Mouse (Mus musculus) neutrophil, adult 83 days (primary cell): Measurements from ENCODE around the gene Scube3. TPM values are rescaled to one million over a fixed set of nuclear protein-coding genes. Genes with fewer than 3 reads are reported as not detected.

Source experiments
- total RNA-seq, 2 experiments: library from RNA; stranded (reverse); gene quantifications; one replicate each; pipeline ENCODE4 v1.2.4; 2023

Gene Scube3
- not detected for total RNA-seq

DNA sequence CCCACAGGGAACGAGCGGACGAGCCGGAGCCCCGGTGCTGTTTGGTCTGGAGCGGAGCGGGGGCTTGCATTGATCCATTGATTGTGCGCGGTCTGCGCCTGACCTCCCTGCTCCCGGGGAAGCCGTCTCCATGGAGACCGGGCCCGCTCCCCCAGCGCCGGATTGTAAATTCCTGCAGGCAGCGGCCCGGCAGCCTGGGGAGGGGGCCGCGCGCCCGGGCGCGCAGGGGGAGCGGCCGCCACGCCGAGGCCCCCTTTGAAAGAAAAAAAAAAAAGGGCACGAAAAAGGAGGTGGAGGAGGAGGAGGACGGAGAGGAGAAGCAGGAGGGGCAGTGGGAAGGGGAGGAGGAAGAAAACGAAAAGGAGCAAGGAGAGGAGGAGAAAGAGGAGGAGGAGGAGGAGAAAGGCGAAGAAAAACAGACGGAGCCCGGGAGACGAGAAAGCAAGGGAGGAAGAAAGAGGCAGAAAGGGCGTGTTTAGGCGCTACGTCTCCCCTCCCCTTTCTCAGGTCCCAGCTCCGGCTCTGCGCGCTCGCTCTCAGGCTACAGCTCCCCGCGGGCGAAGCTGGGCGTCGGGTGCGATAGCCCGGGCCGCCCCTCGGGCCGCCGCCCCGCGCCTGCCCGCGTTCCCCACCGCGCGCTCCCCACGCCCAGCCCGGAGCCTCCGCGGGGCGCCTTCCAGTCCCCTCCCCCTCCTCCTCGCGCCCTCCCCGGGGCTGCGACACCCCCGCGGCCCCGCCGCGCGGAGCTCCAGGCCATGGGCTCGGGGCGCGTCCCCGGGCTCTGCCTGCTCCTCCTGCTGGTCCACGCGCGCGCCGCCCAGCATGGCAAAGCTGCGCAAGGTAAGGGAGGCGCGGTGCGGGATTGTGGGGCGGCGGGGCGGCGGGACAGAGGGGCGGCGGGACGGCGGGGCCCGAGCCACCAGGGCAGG, at the start of gene Scube3:
TSS of gene Scube3 (plus strand) at position 371 of the 929 bp plus-strand sequence.

DNA sequence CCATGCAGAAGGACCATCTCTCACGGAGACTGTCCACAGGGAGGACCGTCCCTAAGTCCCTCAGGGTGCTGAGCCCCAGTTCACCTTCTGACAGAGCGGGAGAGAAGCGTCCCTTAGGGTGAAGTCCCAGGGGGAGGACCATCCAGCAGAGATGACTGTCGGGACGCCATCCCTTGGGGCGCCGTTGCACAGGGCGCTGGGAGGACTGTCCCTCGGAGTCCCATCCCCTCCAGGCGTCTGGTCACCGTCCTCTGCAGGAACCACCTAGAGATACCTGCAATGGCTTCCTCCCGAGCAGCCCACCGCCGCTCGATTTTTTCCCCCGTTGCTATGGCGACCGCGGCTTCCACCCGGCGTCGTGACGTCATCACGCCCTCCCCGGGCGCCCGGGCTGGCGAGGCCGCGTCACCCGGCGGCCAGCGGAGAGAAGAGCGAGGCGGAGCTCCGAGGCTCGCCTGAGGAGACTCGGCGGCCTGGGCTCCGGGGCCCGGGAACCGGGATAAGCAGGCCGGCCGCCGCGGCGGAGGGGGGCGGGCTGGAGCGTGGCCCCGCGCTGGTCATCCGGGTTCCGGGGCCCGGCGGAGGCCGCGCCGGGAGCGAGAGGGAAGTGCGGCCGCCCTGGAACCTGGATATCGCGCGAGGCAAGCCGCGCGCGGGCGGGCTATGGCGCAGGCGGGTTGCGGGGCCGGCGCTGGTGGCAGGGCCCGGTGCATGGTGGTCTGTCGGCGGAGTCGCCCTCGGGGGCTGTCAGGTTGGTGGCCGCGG, 35.0 kb downstream of the Scube3 start, which contains the start of gene Zfp523:
TSS of gene Zfp523 (plus strand) at position 355 of the 765 bp plus-strand sequence.

DNA sequence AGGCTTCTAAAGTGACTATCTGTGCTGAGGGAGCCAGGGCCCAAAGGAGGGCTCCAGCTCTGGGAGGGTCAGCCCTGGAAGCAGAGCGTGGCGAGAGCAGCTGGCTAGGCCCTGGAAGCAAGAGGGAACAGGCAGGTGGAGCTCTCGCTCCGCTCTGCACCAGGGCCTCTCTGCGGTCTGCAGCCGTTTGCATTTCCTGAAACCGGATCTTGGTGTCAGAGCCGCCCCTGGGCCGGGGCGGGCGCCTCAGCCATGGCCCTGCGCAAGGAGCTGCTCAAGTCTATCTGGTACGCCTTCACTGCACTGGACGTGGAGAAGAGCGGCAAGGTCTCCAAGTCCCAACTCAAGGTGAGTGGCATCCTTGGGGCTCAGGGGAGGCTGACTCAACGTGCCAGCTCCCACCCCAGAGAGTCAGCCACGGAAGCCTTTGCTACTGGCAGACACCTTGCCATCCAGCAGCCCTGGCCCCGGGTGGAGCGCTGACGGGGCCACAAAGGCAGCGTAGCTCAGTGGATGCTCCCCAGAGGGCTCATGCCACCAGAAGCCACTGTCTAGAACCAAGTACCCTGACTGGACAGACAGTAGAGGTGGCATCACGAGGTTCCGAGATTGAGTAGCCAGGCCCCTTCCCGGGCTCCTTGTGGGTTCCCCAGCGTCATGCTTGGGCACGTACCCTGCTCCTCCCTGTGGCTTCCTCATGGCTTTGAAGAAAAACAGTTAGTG, 65.8 kb downstream of the Scube3 start, which contains the start of gene Def6:
TSS of gene Def6 (plus strand) at position 188 of the 723 bp plus-strand sequence.

Other genes starting within 250 kb of the Scube3 start
- gene Anks1, start 232.8 kb upstream of the Scube3 start, total RNA-seq: 10 to 100 TPM; 72.1 to 99.1 TPM
- gene Taf11, start 232.3 kb upstream of the Scube3 start, total RNA-seq: 10 to 100 TPM; 32.6 to 33.8 TPM
- 1 to 10 TPM in 1 of 2 experiments, under 1 TPM in 1; 0.88 to 1.6 TPM for gene Tcp11, start 61.5 kb upstream of the Scube3 start, total RNA-seq
- 10 to 100 TPM; 11.5 to 13.0 TPM for gene Zfp523, start 35.0 kb downstream of the Scube3 start, total RNA-seq
- gene Def6, start 65.6 kb downstream of the Scube3 start, total RNA-seq: 10 to 100 TPM; 70.3 to 83.2 TPM
- 10 to 100 TPM; 23.3 to 27.8 TPM for gene Ppard, start 90.6 kb downstream of the Scube3 start, total RNA-seq
- 10 to 100 TPM; 15.0 to 16.1 TPM for gene Fance, start 171.4 kb downstream of the Scube3 start, total RNA-seq
- gene Rpl10a, start 186.3 kb downstream of the Scube3 start, total RNA-seq: 100 to 1,000 TPM; 587 to 664 TPM
- gene Tead3, start 208.7 kb downstream of the Scube3 start, total RNA-seq: 1 to 10 TPM in 1 of 2 experiments, under 1 TPM in 1; 0.88 to 1.4 TPM
- gene Tulp1, start 223.1 kb downstream of the Scube3 start, total RNA-seq: not detected